Mouse (Mus musculus) intestine, embryonic 14.5 days (tissue): ENCODE results near the gene Pcolce. TPM values are rescaled to one million over a fixed set of nuclear protein-coding genes. Genes with fewer than 3 reads are reported as not detected.

ENCODE experiments used
- ATAC-seq: fragments of 200-750 bp; cut with Nextera tagmentation; replicated peaks from 2 replicates; pipeline ENCODE4 v1.8.0; 2017; ENCODE audit warnings: low read depth, moderate number of reproducible peaks, moderate TSS enrichment, moderate library complexity; ENCODE audit not compliant: low FRiP score, low TSS enrichment
- DNase-seq: peaks from one replicate; pipeline ENCODE4 v3.0.0-alpha.2; 2018; ENCODE audit warnings: low spot score
- H3K27ac ChIP-seq: fragments of 300-500 bp; sonication (generic); 2 replicates; pipeline ENCODE4 v1.5.1; 2014; ENCODE audit warnings: low read depth, mild to moderate bottlenecking, control low read depth
- H3K27me3 ChIP-seq: fragments of 300-500 bp; sonication (generic); replicated peaks from 2 replicates; pipeline ENCODE4 v1.6.1; 2014; ENCODE audit warnings: low read length, control low read depth; ENCODE audit not compliant: control insufficient read depth, insufficient read depth
- H3K36me3 ChIP-seq: fragments of 300-500 bp; sonication (generic); 2 replicates; pipeline ENCODE4 v1.6.1; 2014; ENCODE audit warnings: low read length, control low read depth; ENCODE audit not compliant: control insufficient read depth, insufficient read depth
- H3K4me1 ChIP-seq: fragments of 300-500 bp; sonication (generic); replicated peaks from 2 replicates; pipeline ENCODE4 v1.6.1; 2014; ENCODE audit warnings: low read length, control low read depth, mixed read lengths; ENCODE audit not compliant: control insufficient read depth, insufficient read depth
- H3K4me2 ChIP-seq: fragments of 300-500 bp; sonication (generic); 2 replicates; pipeline ENCODE4 v1.6.1; 2014; ENCODE audit warnings: low read length
- H3K4me3 ChIP-seq: fragments of 300-500 bp; sonication (generic); 2 replicates; pipeline ENCODE4 v1.5.1; 2014; ENCODE audit warnings: low read depth, low read length, control low read depth, mixed read lengths
- H3K9ac ChIP-seq: fragments of 300-500 bp; sonication (generic); 2 replicates; pipeline ENCODE4 v1.6.1; 2014; ENCODE audit warnings: mild to moderate bottlenecking, low read length
- H3K9me3 ChIP-seq: fragments of 300-500 bp; sonication (generic); 2 replicates; pipeline ENCODE4 v1.6.1; 2016; ENCODE audit warnings: low read length, control low read depth; ENCODE audit not compliant: control insufficient read depth
- WGBS: fragments of 180-500 bp; shearing (Covaris S2); extraction: QIAGEN DNeasy Blood & Tissue Kit; methylation state at CpG from one replicate; pipeline ENCODE4 v1.1.7; 2014; 5-methylcytosine and 5-hydroxymethylcytosine counted together
- polyA plus RNA-seq: library from polyadenylated mRNA; unstranded; fragments of >200 nt; fragmentation: Nextera tagmentation; extraction: Ambion mirVana; gene quantifications from 2 replicates; pipeline ENCODE4 v1.2.1, GENCODE M21; 2014

Gene Pcolce
- polyA plus RNA-seq = 112 and 126 TPM in 2 replicates

- WGBS = 34% methylated on average over 11 of the region's 11 CpGs
- ATAC-seq (peak; percentile 47; the same call in 1 of the 2 replicates), DNase-seq (peak; percentile 64)
- Histone ChIP-seq H3K4me2 (no peak within 1 kb of the TSS), H3K27ac (no peak within 1 kb of the TSS; the same call in 1 of the 2 replicates), H3K36me3 (no peaks in the 10 kb centered on the region), H3K27me3 (no peaks in the 10 kb centered on the region), H3K9ac (no peak within 1 kb of the TSS), H3K4me1 (peaks cover 44% of the 10 kb centered on the region), H3K4me3 (no peak within 1 kb of the TSS), H3K9me3 (no peaks in the 10 kb centered on the region)
Observed at GRCm38 (mm10) chr5:137613550-137613949, at the start of gene Pcolce. Gene Pcolce (minus strand): TSS chr5:137613784.

- Histone ChIP-seq H3K36me3 (peaks cover 76% of the 10 kb centered on the region), H3K4me1 (no peaks in the 10 kb centered on the region), H3K4me3 (no peak overlapping the region), H3K27me3 (no peaks in the 10 kb centered on the region), H3K27ac (peak overlapping the region; percentile 3; the same call in 1 of the 2 replicates), H3K9ac (no peak overlapping the region), H3K4me2 (no peak overlapping the region), H3K9me3 (no peaks in the 10 kb centered on the region)
- DNase-seq = no peak
- WGBS = 67% methylated on average over 9 of the region's 9 CpGs
- no peak for ATAC-seq
Observed at GRCm38 (mm10) chr5:137663057-137663456, 49.5 kb upstream of the Pcolce start.

GRCm38 (mm10) chr5:137660064-137660688 lies 46.6 kb upstream of the Pcolce start:
- H3K9ac ChIP-seq = no peak overlapping the region
- no peak for DNase-seq
- no peaks in the 10 kb centered on the region for H3K27me3 ChIP-seq
- H3K27ac ChIP-seq = no peak overlapping the region
- H3K36me3 ChIP-seq = peaks cover 60% of the 10 kb centered on the region
- H3K4me2 ChIP-seq = no peak overlapping the region
- no peaks in the 10 kb centered on the region for H3K9me3 ChIP-seq
- 86% methylated on average over 6 of the region's 6 CpGs for WGBS
- H3K4me1 ChIP-seq = no peaks in the 10 kb centered on the region
- no peak for ATAC-seq
- H3K4me3 ChIP-seq = no peak overlapping the region

GRCm38 (mm10) chr5:137656977-137657376 lies 43.4 kb upstream of the Pcolce start:
- Histone ChIP-seq H3K9me3 (no peaks in the 10 kb centered on the region), H3K27ac (no peak overlapping the region), H3K4me1 (no peaks in the 10 kb centered on the region), H3K4me2 (no peak overlapping the region), H3K4me3 (no peak overlapping the region), H3K9ac (no peak overlapping the region), H3K36me3 (peaks cover 51% of the 10 kb centered on the region), H3K27me3 (no peaks in the 10 kb centered on the region)
- 28% methylated on average over 6 of the region's 6 CpGs for WGBS
- DNase-seq = peak; percentile 77
- ATAC-seq = peak; percentile 56

GRCm38 (mm10) chr5:137654746-137655145 lies 41.2 kb upstream of the Pcolce start:
- Histone ChIP-seq H3K9ac (no peak overlapping the region), H3K27me3 (no peaks in the 10 kb centered on the region), H3K27ac (no peak overlapping the region), H3K4me2 (no peak overlapping the region), H3K9me3 (no peaks in the 10 kb centered on the region), H3K36me3 (peaks cover 35% of the 10 kb centered on the region), H3K4me3 (no peak overlapping the region), H3K4me1 (peaks cover 8% of the 10 kb centered on the region)
- ATAC-seq (no peak), DNase-seq (no peak)
- 70% methylated on average over 7 of the region's 7 CpGs for WGBS

GRCm38 (mm10) chr5:137653366-137653765 lies 39.8 kb upstream of the Pcolce start:
- peaks cover 14% of the 10 kb centered on the region for H3K4me1 ChIP-seq
- 92% methylated on average over 10 of the region's 10 CpGs for WGBS
- no peak for DNase-seq

GRCm38 (mm10) chr5:137652474-137652873 lies 38.9 kb upstream of the Pcolce start:
- peaks cover 14% of the 10 kb centered on the region for H3K4me1 ChIP-seq
- H3K4me3 ChIP-seq = no peak overlapping the region
- H3K9ac ChIP-seq = no peak overlapping the region
- DNase-seq = peak; percentile 85
- H3K27me3 ChIP-seq = no peaks in the 10 kb centered on the region
- H3K4me2 ChIP-seq = no peak overlapping the region
- 19% methylated on average over 3 of the region's 3 CpGs for WGBS
- H3K27ac ChIP-seq = no peak overlapping the region
- no peaks in the 10 kb centered on the region for H3K9me3 ChIP-seq
- ATAC-seq = no peak
- peaks cover 26% of the 10 kb centered on the region for H3K36me3 ChIP-seq

More at GRCm38 (mm10) chr5:137653366-137653765, 39.8 kb upstream of the Pcolce start:
- Histone ChIP-seq H3K27me3 (no peaks in the 10 kb centered on the region), H3K9ac (no peak overlapping the region), H3K27ac (no peak overlapping the region), H3K9me3 (no peaks in the 10 kb centered on the region), H3K4me3 (no peak overlapping the region), H3K4me2 (no peak overlapping the region), H3K36me3 (peaks cover 26% of the 10 kb centered on the region)
- ATAC-seq = no peak

- ATAC-seq (peak; percentile 37; the same call in 1 of the 2 replicates), DNase-seq (peak; percentile 66)
- no peak overlapping the region for H3K4me3 ChIP-seq
Observed at GRCm38 (mm10) chr5:137649669-137650571, 36.3 kb upstream of the Pcolce start.

More at GRCm38 (mm10) chr5:137649669-137650571, 36.3 kb upstream of the Pcolce start:
- peaks cover 18% of the 10 kb centered on the region for H3K36me3 ChIP-seq
- peaks cover 14% of the 10 kb centered on the region for H3K27me3 ChIP-seq
- H3K9ac ChIP-seq = no peak overlapping the region
- H3K9me3 ChIP-seq = no peaks in the 10 kb centered on the region
- H3K27ac ChIP-seq = peak overlapping the region; percentile 14; the same call in 1 of the 2 replicates
- peak overlapping the region; percentile 28 for H3K4me2 ChIP-seq
- 11% methylated on average over 18 of the region's 18 CpGs for WGBS
- H3K4me1 ChIP-seq = peaks cover 21% of the 10 kb centered on the region
